Mouse (Mus musculus) embryo, embryonic 11.5 days (tissue): ENCODE results near the gene Borcs7.
A peak's percentile ranks its signal among the peaks of the same experiment; 100 is the strongest.

Experiments used
- DNase-seq: peaks from one replicate; pipeline ENCODE4 v3.0.0-alpha.2; 2012; ENCODE audit warnings: low read depth, low spot score

The Borcs7 gene

DNA sequence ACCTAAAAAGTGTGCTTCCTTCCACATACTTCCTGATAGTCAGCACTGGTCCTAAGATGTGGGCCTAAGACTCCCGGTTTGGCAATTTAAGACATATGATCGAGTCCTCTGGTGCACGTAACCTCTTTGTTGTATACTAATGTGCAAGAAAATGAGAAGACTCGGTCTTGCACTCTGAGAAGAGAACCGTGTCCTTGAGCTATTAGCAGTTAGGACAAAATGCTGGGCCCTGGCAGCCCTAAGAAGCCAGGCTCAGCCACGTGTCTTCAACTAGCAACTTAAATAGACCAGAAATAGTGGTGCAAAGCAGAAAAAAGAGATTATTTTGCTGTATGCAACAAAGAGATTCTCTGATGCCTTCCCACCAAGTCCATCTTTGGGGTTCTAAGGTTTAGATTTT is 26.9 kb upstream of the Borcs7 start:
- DNase-seq: no peak

DNA sequence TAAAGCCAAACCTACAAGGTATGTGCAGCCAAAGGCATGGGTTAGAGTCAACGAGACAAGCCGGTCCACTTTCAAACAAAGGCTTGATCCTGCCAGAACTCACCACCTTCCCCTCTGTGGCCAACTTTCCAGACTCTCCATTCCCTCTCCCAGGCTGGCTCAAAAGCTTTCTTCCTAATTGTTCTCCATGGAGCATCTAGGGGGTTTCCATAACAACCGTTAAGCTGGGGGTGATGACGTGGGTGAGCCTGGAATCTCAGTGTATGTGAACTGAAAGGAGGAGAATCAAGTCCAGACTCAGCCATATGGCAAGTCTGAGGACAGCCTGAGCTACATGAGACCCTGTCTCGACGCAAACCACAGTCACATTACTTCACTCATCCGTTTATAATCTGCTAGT is 24.2 kb upstream of the Borcs7 start:
- DNase-seq: no peak

DNA sequence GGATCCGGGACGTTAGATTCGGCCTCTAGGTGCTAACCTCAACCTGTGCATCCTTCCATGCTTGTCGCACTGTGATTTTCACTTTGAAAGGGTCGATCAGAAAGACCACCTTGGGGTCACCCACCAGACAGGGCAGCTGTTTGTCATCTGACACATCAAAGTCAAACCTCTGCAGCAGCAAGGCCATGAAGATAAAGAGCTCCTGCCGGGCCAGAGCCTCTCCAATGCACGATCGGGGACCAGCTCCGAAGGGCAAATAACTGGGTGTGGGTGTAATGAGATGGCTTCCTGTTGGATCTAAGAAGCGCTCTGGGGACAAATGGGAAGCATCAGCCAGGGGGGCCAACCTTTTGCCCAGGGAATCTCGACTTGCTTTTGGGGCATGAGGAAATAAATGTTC is 22.4 kb upstream of the Borcs7 start:
- DNase-seq: no peak

DNA sequence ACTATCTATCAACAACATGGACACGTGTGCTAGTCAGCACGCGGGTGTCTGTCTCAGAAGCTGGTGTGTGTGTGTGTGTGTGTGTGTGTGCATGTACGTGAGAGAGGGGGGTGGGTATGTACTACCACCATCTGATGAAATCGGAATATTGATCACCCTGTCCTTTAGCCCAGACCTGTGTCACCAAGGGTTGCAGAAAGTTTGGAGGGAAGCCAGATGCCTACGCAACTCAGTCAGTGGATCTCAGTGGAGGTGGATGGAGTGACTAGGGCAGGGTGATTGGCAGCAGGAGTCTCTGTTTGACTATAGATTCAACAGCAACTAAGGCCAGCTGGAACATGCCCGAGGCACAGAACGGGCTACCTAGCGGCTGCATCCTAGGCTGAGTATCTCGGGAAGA is 21.4 kb upstream of the Borcs7 start:
- DNase-seq: no peak

DNA sequence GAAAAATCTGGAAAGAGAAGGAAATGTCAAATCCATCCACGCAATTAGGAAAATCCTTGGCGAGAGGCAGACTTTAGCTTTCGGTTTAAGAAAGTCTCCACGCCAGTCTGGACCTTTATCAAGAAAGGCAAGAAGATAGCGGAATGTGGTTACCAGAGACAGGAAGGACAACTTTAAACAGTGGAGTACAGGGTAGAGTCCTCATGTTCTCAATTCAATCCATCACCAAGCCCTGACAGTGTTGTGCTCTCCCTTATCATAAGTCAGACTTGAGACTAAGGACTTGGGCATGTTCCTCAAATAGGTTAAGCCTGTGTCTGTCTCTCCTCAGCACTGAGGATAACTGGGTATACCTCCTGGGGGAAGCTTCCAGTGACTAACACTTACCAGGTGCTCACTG is 19.9 kb upstream of the Borcs7 start:
- DNase-seq: no peak

DNA sequence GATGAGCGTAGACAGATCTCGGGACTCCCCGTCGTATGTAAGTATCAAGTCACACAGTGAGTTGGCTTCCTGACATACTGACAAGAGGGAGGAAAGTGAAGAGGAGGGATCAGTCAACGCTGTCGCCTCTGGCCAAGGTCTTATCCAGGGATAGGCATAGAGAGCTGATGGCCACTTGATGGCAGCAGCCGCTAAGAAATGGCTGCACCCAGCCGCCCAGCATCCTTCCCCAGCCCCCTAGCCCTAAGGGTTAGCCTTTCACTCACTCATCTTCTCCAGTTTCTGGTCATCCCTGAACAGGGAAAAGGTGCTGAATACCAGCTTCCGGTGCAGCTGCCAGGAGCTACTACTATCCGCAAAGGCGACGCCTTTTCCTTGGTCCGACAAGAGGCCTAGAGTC is 19.0 kb upstream of the Borcs7 start:
- DNase-seq: peak; percentile 30

DNA sequence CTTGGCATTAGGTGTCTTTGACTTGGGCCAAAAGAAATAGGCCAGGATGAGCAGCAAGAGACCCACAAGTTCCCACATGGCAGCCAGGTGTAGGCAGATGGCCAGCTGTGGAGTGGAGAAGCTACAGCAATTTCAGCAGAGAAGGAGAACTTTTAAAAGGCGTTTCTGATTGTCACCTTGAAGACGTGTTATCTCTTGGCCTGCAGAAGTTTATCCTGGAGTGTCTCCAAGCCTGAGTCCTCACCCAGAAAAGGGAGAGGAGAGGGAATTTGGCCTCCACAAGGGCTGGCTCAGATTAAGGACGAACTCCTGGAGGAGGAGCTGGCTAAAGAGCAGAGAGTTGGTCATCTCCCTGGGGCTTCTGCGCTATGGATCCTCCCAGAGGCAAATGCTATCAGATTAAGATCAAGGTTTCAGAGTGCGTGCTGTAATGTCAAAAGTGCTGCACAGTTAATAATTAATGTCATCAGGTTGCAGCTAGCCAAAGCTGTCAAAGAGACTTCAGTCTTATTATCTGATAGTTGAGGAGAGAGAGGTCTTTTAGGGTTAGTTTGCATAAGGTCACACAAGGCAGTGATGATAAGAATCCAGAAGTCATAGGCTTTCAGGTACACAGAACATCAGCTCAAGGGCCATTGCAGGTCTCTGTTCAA is 16.8 kb upstream of the Borcs7 start, which contains the start of gene Cyp17a1:
TSS of gene Cyp17a1 (minus strand) at position 407 of the 653 bp plus-strand sequence.
- DNase-seq: no peak

DNA sequence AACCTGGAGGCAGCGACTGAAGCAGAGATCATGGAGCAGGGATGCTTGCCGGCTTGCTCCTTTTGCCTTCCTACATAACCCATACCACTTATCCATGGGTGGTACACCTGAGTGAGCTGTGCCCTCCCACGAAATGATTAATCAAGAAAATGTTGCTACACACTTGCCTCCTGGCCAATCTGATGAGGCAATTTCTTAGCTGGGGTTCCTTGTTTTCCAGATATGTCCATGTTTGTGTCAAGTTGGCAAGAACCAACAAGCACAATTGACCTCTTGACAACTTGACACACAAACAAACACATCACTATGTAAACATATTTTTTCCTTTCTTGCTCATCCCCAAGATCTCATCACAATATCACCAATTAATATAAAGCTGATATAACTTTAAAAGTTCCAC is 14.1 kb upstream of the Borcs7 start:
- no peak for DNase-seq

DNA sequence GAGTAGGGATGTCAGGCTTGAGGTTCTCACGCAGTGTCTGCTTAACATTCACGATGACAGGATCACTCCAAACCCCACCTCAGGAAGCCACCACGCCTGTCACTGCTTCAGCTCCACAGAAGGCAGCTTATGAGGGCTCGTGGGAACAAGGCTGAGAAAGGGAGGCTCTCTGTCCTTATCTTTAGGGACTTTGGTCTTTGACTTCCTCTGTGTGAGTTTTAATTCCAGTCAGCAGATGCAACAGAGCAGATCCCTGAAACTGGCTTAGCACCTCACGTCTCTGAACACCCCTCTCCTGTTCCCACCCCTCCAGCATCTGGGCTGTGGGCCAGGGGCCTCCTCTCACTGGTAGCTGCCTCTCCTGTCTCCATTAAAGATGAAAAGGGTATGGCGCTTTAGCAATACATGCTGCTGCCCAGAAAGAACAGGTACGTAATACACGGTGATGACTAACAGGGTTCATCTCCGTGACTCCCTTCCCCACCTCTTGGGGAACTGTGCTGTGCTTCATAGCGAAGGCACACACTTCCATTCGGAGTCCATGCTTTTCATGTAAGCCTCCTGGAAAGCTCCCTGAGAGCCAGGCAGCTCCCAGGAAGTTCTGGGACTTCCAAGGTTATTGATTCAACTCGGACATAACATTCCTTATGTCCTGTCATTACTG is 9.9 kb upstream of the Borcs7 start:
- DNase-seq: no peak

DNA sequence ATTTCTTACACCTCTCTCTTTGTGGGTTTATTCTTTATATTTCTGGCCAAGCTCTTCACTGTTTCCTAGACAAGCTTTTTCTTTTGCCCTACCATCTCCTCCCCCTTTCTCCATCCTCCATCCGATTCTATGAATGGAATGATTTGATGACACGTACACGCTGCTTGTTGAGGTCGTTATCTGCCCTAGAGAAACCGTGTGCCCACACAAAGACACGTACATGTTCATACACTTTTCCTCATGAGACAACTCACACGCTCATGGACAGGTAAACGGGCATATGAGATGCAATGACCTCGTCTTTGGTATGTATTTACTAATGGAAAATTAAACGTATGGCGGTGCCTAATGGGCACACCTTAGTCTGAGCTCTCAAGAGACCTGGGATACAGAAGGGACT is 681 bp downstream of the Borcs7 start:
- no peak for DNase-seq

DNA sequence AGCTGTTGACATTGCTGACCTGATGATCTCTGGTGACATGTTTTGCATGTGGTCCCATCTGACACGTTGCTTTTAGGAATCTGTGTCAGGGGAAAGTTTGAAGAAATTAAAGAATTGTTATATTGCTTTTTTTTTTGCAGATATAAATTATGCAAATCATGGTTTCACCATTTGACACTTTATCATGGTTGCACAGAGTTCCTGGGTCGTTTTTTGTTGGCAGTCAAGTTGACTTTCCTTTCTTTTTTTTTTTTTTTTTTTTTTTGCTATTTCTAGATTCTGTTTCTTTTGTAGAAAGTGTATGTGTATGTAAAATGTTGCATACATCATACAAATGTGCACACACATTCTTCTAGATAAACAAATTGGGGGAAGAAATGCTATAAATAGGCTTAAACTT is 1.4 kb downstream of the Borcs7 start:
- DNase-seq: no peak

DNA sequence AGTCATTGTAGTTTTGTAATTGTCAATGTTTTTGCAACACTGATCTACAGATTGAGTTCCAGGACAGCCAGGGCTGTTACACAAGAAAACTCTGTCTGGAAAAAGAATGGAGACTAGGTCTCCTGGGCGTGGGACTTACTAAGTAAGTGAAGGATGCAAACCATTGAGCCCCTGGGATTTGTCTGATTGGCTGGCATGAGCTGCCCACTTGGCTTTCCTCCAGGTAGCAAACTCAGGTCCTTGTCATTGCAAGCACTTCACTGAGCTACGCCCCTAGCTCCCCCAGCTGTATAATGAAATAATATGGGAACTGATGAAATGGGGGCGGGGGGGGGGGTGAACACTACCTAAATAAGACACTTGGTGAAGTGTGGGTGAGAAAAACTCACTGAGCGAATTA is 3.4 kb downstream of the Borcs7 start:
- DNase-seq: no peak

DNA sequence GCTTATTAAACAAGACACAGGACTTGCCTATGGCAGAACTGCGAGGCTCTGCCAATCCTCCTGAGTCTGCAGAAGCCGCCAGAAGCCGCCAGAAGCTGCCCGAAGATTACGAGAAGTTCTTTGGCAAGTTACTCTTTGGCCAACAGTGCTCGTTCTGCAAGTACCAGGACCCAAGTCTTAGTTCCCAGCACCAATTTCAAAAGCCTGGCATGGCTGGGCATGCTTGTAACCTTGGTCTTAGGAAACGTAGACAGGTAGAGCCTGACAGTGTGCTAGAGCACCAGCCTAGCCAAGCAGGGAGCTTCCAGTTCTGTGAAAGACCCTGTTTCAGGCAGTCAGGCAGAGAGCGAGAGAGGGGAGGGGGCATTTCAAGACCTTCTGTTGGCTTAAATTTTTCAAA is 6.8 kb downstream of the Borcs7 start:
- no peak for DNase-seq

DNA sequence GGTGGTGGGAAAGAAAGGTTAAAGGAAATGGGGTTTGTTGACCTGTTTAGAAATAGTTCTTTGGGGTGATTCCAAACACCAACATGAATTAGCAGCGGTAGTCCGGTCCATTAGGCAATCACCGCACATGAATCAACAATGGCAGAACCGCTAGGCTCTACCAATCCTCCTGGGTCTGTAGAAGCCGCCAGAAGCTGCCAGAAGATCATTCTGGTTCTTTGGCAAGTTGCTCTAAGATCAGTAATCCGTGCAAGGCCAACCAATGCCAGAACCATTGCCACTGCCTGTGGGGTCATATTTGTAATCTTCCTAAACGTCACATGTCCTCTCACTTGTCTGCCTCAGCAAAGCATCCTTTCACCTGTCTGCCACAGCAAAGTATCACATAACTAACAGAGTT is 7.2 kb downstream of the Borcs7 start:
- no peak for DNase-seq

DNA sequence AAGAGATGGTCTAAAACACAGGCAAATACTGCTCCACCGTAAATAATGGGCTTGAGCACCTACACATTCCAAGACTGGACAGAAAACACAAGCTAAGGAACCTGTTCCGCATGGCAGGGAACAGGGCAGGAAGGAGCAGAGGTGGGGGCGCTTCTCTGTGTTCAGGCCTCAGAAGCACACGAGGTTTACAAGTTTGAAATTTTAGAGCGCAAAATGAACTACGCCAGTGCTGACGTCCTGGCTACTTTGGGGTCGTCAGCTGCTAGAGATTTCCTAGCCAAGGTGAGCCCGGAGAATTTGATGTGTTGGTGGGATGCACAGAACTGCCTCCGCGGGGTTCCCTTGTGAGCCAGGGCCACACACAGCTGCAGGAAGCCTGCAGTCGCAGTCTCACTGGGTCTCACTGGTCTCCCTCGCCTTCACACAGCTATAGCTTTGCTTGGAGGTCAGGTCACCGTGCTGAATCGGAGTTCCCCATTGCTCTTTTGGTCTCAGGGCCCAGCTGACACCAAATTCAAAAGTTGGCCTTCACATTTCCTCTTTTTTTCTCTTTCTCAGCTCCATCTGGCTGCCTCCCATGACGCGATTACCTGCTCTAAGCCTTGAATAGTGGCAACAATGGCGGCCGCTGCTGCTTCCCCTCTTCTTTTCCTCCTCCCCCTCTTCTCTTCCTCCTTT is 8.3 kb downstream of the Borcs7 start:
- no peak for DNase-seq

DNA sequence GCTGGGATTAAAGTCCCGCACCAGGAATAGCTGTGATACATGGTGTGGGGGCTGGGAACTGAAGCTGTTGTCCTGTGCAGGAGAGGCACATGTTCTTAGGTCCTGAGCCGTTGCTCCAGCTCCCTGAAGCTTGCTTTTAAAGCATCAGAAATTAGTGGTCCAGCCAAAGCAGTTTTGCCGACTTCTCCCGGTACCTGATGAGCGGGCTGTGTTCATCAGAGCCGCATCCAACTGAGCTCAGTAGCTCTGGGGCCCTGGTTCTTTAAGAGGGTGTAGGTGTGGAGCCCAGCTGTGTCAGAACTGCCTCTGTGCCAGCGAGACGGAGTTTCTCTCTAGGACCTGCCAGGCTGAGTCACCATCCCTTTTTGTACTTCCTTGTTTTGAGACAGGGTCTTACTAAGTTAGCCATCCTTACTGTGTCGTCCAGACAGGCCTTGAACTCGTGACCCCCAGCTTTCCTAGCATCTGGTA is 9.3 kb downstream of the Borcs7 start:
- no peak for DNase-seq

DNA sequence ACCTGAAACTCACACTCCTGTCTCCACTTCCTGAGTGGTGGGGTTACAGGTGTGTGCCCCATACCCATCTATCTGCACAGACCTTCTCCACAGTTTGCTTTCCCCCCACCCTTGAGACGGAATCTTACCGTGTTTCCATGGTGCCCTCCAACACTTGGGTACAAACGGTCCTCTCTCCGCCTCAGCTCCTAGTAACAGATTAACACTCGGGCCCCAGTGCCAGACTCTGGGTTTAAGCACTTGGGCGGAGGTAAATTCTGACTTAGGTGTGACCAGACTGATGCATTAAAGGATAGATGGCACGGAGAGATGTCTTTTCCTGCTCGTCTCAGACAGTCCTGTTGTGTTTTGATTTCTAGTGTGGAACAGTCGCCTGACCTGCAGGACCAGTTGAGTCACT is 11.4 kb downstream of the Borcs7 start:
- no peak for DNase-seq

DNA sequence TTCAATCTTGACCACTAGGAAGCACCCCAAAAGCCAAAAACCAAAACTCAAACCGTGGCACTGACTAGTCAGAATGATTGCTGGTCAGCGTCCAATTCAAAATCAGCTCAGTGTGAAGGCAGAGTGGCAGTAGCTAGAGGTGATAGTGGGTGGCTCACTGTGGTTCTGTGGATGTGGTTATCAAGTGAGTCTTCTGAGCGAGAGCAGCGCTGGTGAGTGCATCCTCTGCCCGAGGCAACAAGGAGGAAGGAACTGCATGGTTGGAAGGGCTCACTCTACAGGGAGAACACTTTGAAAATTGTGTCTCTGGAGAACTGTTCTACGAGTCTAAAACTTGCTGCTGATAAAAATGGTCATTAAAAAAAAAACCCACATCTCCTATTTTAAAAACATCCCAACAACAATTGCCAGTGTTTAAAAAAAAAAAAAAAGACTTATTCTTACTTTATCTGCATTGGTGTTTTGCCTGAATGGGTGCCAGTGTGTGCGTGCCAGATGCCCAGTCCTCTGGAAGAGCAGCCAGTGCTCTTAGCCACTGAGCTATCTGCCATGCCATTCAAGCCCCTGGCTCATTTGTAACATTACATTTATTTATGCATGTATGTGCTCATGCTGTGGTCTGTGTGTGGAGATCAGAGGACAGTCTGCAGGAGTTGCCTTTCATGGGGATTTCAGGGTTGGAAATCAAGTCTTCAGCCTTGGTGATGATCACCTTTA is 16.2 kb downstream of the Borcs7 start:
- no peak for DNase-seq

DNA sequence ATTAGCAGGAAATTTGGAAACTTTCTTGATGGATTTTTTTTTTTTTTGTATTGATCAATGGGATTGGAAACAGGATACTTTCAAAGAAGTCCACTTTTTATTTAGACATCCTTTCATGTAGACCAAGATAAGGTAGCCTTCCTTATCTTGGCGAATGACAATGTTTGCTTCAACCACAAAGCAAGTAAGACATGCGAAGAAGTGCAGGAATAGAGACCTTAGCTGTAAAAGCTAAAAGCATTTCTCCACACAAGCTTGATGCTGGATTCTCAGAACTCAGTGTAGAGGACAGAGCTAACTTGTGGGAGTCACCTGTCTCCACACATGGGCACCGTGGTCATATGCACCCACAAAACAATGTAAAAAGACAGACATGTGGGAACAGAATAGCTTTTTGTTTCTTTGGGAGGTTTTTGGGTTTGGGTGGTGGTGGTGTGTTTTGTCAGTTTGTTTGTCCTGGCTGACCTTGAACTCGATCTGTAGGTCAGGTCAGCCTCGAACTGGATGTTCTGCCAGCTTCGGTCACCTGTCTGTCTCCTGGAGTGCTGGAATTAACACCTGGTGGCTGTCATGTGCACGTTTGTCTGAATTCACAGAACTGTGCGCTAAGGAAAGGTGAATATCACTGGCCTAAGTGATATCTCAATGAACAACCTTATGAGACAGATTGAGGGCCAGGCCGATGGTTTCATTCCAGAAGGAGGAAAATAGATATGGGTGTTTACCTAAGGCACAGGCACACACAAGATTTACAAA is 17.0 kb downstream of the Borcs7 start:
- no peak for DNase-seq

DNA sequence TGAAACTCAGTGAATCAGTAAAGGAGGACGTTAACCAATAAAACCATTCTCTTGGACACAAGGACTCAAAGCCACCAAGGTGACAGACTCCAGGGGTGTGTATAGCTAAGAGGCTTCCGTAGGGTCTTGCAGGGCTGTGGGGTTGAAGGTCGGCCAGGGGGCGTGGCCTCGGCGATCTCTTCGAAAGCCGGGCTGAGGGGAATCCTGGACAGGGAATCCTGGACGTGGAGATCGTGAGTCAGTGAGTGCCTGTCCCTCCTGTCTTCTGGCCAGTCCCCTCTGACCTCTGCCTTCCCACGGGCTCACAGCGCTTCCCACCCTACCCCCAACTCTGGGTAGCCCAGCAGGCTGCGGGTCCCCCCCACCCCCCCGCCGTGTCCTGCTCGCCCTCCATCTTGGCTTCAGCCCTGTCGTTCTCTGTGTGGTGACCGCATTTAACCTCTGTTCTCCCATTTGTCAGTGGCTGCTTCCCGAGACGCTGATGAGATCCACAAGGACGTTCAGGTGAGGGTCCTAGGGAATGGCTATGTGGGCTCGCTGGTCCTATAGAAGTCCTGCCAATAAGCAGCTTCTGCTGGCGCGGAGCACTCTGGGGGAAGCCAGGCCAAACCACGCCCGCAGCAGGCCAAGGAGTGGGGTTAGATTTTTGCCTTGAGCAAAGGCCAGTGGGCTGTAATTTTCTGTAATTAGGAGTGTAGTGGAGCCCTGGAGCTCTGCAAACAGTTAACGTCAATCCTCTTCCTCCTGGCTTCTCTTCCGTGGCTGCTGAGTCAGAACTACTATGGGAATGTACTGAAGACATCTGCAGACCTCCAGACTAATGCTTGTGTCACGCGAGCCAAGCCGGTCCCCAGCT is 17.8 kb downstream of the Borcs7 start, which contains the start of gene As3mt:
TSS of gene As3mt (plus strand) at position 163 of the 856 bp plus-strand sequence.
- DNase-seq: peak; percentile 43

DNA sequence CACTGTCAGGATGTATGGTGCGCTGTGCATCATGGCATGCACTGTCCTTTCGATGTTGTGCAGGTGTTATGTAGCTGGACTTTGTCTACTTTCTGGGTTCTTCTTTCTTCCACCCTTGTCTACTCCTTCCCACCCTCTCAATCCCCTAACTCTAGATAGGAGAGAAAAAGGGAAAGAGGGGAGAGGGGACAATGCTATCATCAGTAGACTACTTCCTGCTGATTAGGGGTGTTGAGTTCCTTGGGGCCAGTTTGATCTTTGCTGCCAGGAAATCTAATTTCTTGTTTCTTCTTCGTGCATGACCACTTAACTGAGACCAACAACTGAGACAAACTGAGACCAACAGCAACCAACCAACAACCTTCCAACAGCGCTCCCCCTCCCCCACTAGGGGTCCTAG is 20.9 kb downstream of the Borcs7 start:
- DNase-seq: no peak
